In the genomic region with DNA sequence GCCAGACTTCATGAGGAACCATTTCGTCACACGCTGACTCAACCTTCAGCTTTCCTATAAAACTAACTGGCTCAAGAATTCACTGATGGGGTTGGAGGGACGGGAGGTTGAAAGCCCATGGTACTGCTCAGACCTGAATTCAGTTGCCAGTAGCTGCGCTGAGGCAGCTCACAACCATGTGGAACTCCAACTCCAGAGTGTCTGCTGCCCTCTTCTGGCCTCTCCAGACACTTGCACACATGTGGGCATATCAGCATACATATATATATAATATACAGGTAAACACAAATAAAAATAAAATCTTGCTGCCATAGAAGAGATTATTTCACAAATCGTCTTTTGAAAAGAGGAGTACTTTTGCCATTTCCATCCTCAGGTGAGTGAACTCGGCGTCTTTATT, we compare ENCODE assay signal across 9 mouse cellular contexts. TPM values are rescaled to one million over a fixed set of nuclear protein-coding genes. Genes with fewer than 3 reads are reported as not detected.
DNase-seq lines count a peak whose midpoint lies in the region; ATAC-seq and TF ChIP-seq lines count a peak whose summit lies in the region.
"Had no signal": no experiment of that assay in that cellular context is flagged by ENCODE, and none has a peak within 500 bp of the region (broad histone marks: within the 10 kb centered on the region; RNA-seq: fewer than 3 reads in every experiment).

No protein-coding gene starts in this region.

- no peak overlapping the region for H3K9ac ChIP-seq in kidney, embryonic 14.5 days (ENCODE audit: low read depth, low read length)
- no peak overlapping the region for H3K9ac ChIP-seq in heart, embryonic 12.5 days

- TF ChIP-seq CTCF in kidney, adult 2 months (conservative IDR thresholded peaks at IDR 0.05; ENCODE audit: insufficient read depth, insufficient read length, low read depth, low read length), result peak; percentile 69
- peak; percentile 50; the same call in 1 of the 2 replicates for TF ChIP-seq CTCF in small intestine, adult 2 months (IDR thresholded peaks at IDR 0.05; ENCODE audit: extremely low read depth, insufficient read length, insufficient replicate concordance, low read depth, low read length)

- no peaks in the 10 kb centered on the region for H3K9me3 ChIP-seq in kidney, embryonic 14.5 days (ENCODE audit: control insufficient read depth, low read length)
- no peaks in the 10 kb centered on the region for H3K9me3 ChIP-seq in heart, embryonic 12.5 days (replicated peaks)

- H3K4me2 ChIP-seq in kidney, embryonic 14.5 days (replicated peaks; ENCODE audit: low read depth, low read length), result no peak overlapping the region
- H3K4me2 ChIP-seq in heart, embryonic 12.5 days, result no peak overlapping the region

- no peaks in the 10 kb centered on the region for H3K4me1 ChIP-seq in kidney, adult 2 months (ENCODE audit: control insufficient read depth, insufficient read depth, low read length)
- no peaks in the 10 kb centered on the region for H3K4me1 ChIP-seq in kidney, embryonic 14.5 days (ENCODE audit: control insufficient read depth, insufficient read depth, low read length)
- H3K4me1 ChIP-seq in small intestine, adult 2 months (ENCODE audit: control insufficient read depth, insufficient read depth, insufficient read length, low read length), result no peaks in the 10 kb centered on the region
- no peaks in the 10 kb centered on the region for H3K4me1 ChIP-seq in heart, embryonic 12.5 days (replicated peaks)

- no peak for ATAC-seq in kidney, embryonic 14.5 days (ENCODE audit: low FRiP score, low TSS enrichment)
- ATAC-seq in heart, embryonic 12.5 days (ENCODE audit: insufficient number of reproducible peaks, low FRiP score), result no peak

- peak; percentile 32 for DNase-seq in kidney, adult 2 months
- peak; percentile 4 for DNase-seq in T-cell, adult 2 months (ENCODE audit: low spot score)
- peak; percentile 10 to 18 for DNase-seq in kidney, adult 8-10 months
- no peak for DNase-seq in layer of hippocampus, adult 9-11 months
- DNase-seq in cerebellum, postnatal 36 days, result no peak

- no peaks in the 10 kb centered on the region for H3K36me3 ChIP-seq in kidney, adult 2 months (ENCODE audit: control insufficient read depth, insufficient read depth, low read length)
- H3K36me3 ChIP-seq in kidney, embryonic 14.5 days (ENCODE audit: control insufficient read depth, insufficient read depth, low read length), result no peaks in the 10 kb centered on the region
- no peaks in the 10 kb centered on the region for H3K36me3 ChIP-seq in small intestine, adult 2 months (ENCODE audit: control insufficient read depth, insufficient read depth, low read length)
- H3K36me3 ChIP-seq in heart, embryonic 12.5 days, result no peaks in the 10 kb centered on the region

- H3K27me3 ChIP-seq in kidney, adult 2 months (replicated peaks; ENCODE audit: control insufficient read depth, insufficient read depth, low read length), result no peaks in the 10 kb centered on the region
- H3K27me3 ChIP-seq in kidney, embryonic 14.5 days (ENCODE audit: control insufficient read depth, insufficient read depth, low read length), result no peaks in the 10 kb centered on the region
- H3K27me3 ChIP-seq in small intestine, adult 2 months (ENCODE audit: control insufficient read depth, insufficient read depth, low read length), result no peaks in the 10 kb centered on the region; the same call in 1 of the 2 replicates
- H3K27me3 ChIP-seq in heart, embryonic 12.5 days (replicated peaks), result no peaks in the 10 kb centered on the region

- no peak overlapping the region for H3K4me3 ChIP-seq in kidney, adult 2 months (ENCODE audit: insufficient read depth, low read depth, low read length)
- H3K4me3 ChIP-seq in kidney, embryonic 14.5 days (ENCODE audit: low read length), result no peak overlapping the region
- H3K4me3 ChIP-seq in small intestine, adult 2 months (ENCODE audit: low read depth, low read length), result no peak overlapping the region
- no peak overlapping the region for H3K4me3 ChIP-seq in heart, embryonic 12.5 days

- H3K27ac ChIP-seq in kidney, adult 2 months (ENCODE audit: insufficient read depth, low read depth, low read length), result no peak overlapping the region
- H3K27ac ChIP-seq in kidney, embryonic 14.5 days (ENCODE audit: low read depth, low read length), result no peak overlapping the region
- no peak overlapping the region for H3K27ac ChIP-seq in small intestine, adult 2 months (ENCODE audit: insufficient read depth, low read depth, low read length)
- H3K27ac ChIP-seq in heart, embryonic 12.5 days (ENCODE audit: poor library complexity, severe bottlenecking), result no peak overlapping the region

- TF ChIP-seq POLR2A in kidney, adult 2 months (IDR thresholded peaks at IDR 0.05; ENCODE audit: low read depth, low read length), result no peak
- TF ChIP-seq POLR2A in small intestine, adult 2 months (IDR thresholded peaks at IDR 0.05; ENCODE audit: low read depth, low read length), result no peak

- WGBS in kidney, adult 2 months, result 76% methylated on average over 7 of the region's 7 CpGs
- WGBS in kidney, embryonic 14.5 days, result 77% methylated on average over 7 of the region's 7 CpGs
- WGBS in small intestine, adult 2 months, result 73% methylated on average over 7 of the region's 7 CpGs
- WGBS in heart, embryonic 12.5 days, result 66% methylated on average over 7 of the region's 7 CpGs

RNA-seq across cellular contexts. Expression of a gene that starts 40.0 kb away (rescaled TPM):
- not detected in 2 replicates for polyA plus RNA-seq in kidney, adult 2 months (2012; rRNA removed)
- not detected in 2 replicates for polyA plus RNA-seq in kidney, embryonic 14.5 days (2014; fragmentation: Nextera tagmentation; extraction: Ambion mirVana)
- not detected in 2 replicates for polyA plus RNA-seq in small intestine, adult 2 months (2012; rRNA removed)
- polyA plus RNA-seq in heart, embryonic 12.5 days (2016; fragmentation: Nextera tagmentation; extraction: Ambion mirVana), result not detected in 2 replicates
- polyA plus RNA-seq: frontal cortex, adult 2 months had no signal

RNA-seq across cellular contexts. Expression of a gene that starts 52.0 kb away (rescaled TPM):
- 21.9 and 24.0 TPM in 2 replicates for polyA plus RNA-seq in kidney, adult 2 months (2012; rRNA removed)
- polyA plus RNA-seq in kidney, embryonic 14.5 days (2014; fragmentation: Nextera tagmentation; extraction: Ambion mirVana), result 5.0 and 8.9 TPM in 2 replicates
- polyA plus RNA-seq in small intestine, adult 2 months (2012; rRNA removed), result 10.4 and 16.6 TPM in 2 replicates
- 7.4 and 7.5 TPM in 2 replicates for polyA plus RNA-seq in heart, embryonic 12.5 days (2016; fragmentation: Nextera tagmentation; extraction: Ambion mirVana)

Comparison
In these comparisons a context has a peak if more than half of its experiments do, and no peak if none do; other contexts are left out.
1. DNase-seq: peak in kidney, adult 2 months (single experiment), T-cell, adult 2 months (single experiment) and kidney, adult 8-10 months (2 of 2); none in layer of hippocampus, adult 9-11 months (single experiment) and cerebellum, postnatal 36 days (0 of 2).